Mouse (Mus musculus): ENCODE measurements at regions not wholly inside any gene's neighbourhood (a gene's known extent, or its start where the extent isn't known, plus 50 kb on each side); places are given as distances from the start of the nearest gene placed in this dataset.

- TF ChIP-seq CTCF (IDR thresholded peaks at IDR 0.05; ENCODE audit: borderline replicate concordance, control insufficient read depth, extremely low read depth, insufficient read depth, low read length, poor library complexity) (no peak), POLR2A (IDR thresholded peaks at IDR 0.05; ENCODE audit: control insufficient read depth, extremely low read depth, insufficient read depth, low read length, poor library complexity) (no peak)
Measured at GRCm38 (mm10) chr9:87968190-87969082, 237.4 kb upstream of the Tbx18 start.

Data from thymus, adult 2 months (tissue).